Mouse (Mus musculus) kidney, embryonic 16.5 days (tissue): Measurements from ENCODE around the gene Etv6. TPM values are rescaled to one million over a fixed set of nuclear protein-coding genes. Genes with fewer than 3 reads are reported as not detected.

Experiments
- ATAC-seq: fragments of 200-750 bp; cut with Nextera tagmentation; 2 replicates; pipeline ENCODE4 v1.8.0; 2017; ENCODE audit warnings: moderate TSS enrichment; ENCODE audit not compliant: low FRiP score, low TSS enrichment
- H3K27ac ChIP-seq: fragments of 300-500 bp; sonication (generic); 2 replicates; pipeline ENCODE4 v1.5.1; 2014; ENCODE audit warnings: low read length
- H3K27me3 ChIP-seq: fragments of 300-500 bp; sonication (generic); 2 replicates; pipeline ENCODE4 v1.6.1; 2014; ENCODE audit warnings: low read length, control low read depth, mixed read lengths; ENCODE audit not compliant: insufficient read depth
- H3K36me3 ChIP-seq: fragments of 300-500 bp; sonication (generic); 2 replicates; pipeline ENCODE4 v1.6.1; 2014; ENCODE audit warnings: low read length, control low read depth, mixed read lengths; ENCODE audit not compliant: insufficient read depth
- H3K4me1 ChIP-seq: fragments of 300-500 bp; sonication (generic); 2 replicates; pipeline ENCODE4 v1.6.1; 2014; ENCODE audit warnings: low read length, control low read depth, mixed read lengths; ENCODE audit not compliant: insufficient read depth
- H3K4me2 ChIP-seq: fragments of 300-500 bp; sonication (generic); replicated peaks from 2 replicates; pipeline ENCODE4 v1.6.1; 2014; ENCODE audit warnings: low read depth, low read length
- H3K4me3 ChIP-seq: fragments of 300-500 bp; sonication (generic); 2 replicates; pipeline ENCODE4 v1.5.1; 2014; ENCODE audit warnings: mild to moderate bottlenecking, low read length
- H3K9ac ChIP-seq: fragments of 300-500 bp; sonication (generic); replicated peaks from 2 replicates; pipeline ENCODE4 v1.6.1; 2014; ENCODE audit warnings: low read length
- H3K9me3 ChIP-seq: fragments of 300-500 bp; sonication (generic); 2 replicates; pipeline ENCODE4 v1.6.1; 2016; ENCODE audit warnings: low read length, control low read depth
- WGBS: fragments of 180-500 bp; shearing (Covaris S2); extraction: QIAGEN DNeasy Blood & Tissue Kit; methylation state at CpG from one replicate; pipeline ENCODE4 v1.1.7; 2014; 5-methylcytosine and 5-hydroxymethylcytosine counted together
- polyA plus RNA-seq: library from polyadenylated mRNA; unstranded; fragments of >200 nt; fragmentation: Nextera tagmentation; extraction: Ambion mirVana; gene quantifications from 2 replicates; pipeline ENCODE4 v1.2.1, GENCODE M21; 2015

Etv6 gene
- polyA plus RNA-seq, 1 experiment from 2014 or later = 12.6 TPM

GRCm38 (mm10) chr6:134256369-134256768, 220.9 kb downstream of the Etv6 start:
- Histone ChIP-seq H3K36me3 (peaks cover 14% of the 10 kb centered on the region; the same call in 1 of the 2 replicates), H3K4me3 (no peak overlapping the region), H3K4me2 (no peak overlapping the region), H3K9me3 (peaks cover 4% of the 10 kb centered on the region), H3K27me3 (no peaks in the 10 kb centered on the region), H3K9ac (no peak overlapping the region), H3K27ac (no peak overlapping the region), H3K4me1 (no peaks in the 10 kb centered on the region)
- ATAC-seq = no peak; the same call in 1 of the 2 replicates
- 84% methylated on average over 3 of the region's 3 CpGs for WGBS

DNA sequence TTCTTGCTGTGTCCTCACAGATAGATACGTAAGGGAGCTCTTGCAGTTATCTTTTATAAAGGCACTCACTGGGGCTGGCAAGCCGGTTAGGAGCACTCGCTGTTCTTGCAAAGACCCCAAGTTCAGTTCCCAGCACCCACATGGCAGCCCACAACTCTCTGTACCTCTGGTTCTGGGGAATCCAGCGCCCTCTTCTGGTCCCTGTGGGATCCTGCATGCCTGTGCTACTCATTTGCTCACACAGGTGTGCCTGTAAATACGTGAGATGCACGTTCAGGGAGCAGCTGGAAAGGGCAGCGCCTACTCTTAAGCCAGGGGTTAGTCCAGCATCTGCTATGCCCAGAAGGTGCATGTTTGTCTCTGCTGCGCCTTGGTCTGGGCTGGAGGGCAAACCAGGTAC, 224.4 kb downstream of the Etv6 start:
- no peak for ATAC-seq
- Histone ChIP-seq H3K9ac (no peak overlapping the region), H3K27ac (no peak overlapping the region), H3K4me3 (no peak overlapping the region), H3K4me1 (0 out of 2 replicates have a peak, but pooled peaks cover 3% of the 10 kb centered on the region), H3K4me2 (no peak overlapping the region), H3K27me3 (no peaks in the 10 kb centered on the region), H3K36me3 (peaks cover 32% of the 10 kb centered on the region), H3K9me3 (peaks cover 6% of the 10 kb centered on the region)
- 92% methylated on average over 8 of the region's 8 CpGs for WGBS

DNA sequence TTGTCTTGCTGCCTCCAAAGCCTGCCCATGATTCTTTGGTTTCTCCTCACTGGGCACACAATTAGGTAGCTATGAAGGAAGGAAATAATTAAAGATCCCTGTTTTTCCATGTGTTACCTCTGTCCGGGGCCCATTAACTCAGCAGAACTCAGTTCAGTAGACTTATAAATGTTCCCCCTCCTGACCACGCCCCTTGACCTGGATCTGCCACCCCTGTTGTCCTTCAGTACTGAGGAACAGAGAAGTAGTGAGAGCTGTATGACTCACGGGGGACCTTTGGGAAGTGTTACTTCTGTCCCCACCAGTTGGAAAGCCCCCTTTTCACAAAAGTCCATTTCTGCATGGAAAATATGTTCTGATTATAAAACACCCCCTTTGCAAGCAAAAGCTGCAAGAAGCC, 226.4 kb downstream of the Etv6 start:
- H3K27me3 ChIP-seq = no peaks in the 10 kb centered on the region
- ATAC-seq = no peak
- peaks cover 49% of the 10 kb centered on the region for H3K36me3 ChIP-seq
- 0 out of 2 replicates have a peak, but pooled peaks cover 3% of the 10 kb centered on the region for H3K4me1 ChIP-seq
- H3K4me2 ChIP-seq = no peak overlapping the region
- H3K4me3 ChIP-seq = no peak overlapping the region
- no peak overlapping the region for H3K9ac ChIP-seq
- peaks cover 7% of the 10 kb centered on the region for H3K9me3 ChIP-seq
- 65% methylated on average over 3 of the region's 3 CpGs for WGBS
- H3K27ac ChIP-seq = no peak overlapping the region

- Histone ChIP-seq H3K9me3 (peaks cover 7% of the 10 kb centered on the region), H3K4me2 (no peak overlapping the region), H3K27me3 (no peaks in the 10 kb centered on the region), H3K27ac (no peak overlapping the region; the same call in 1 of the 2 replicates), H3K9ac (no peak overlapping the region), H3K4me3 (no peak overlapping the region), H3K36me3 (peaks cover 53% of the 10 kb centered on the region), H3K4me1 (0 out of 2 replicates have a peak, but pooled peaks cover 3% of the 10 kb centered on the region)
- WGBS = 87% methylated on average over 4 of the region's 4 CpGs
- ATAC-seq = no peak
Measured at GRCm38 (mm10) chr6:134262383-134262782, 226.9 kb downstream of the Etv6 start.

DNA sequence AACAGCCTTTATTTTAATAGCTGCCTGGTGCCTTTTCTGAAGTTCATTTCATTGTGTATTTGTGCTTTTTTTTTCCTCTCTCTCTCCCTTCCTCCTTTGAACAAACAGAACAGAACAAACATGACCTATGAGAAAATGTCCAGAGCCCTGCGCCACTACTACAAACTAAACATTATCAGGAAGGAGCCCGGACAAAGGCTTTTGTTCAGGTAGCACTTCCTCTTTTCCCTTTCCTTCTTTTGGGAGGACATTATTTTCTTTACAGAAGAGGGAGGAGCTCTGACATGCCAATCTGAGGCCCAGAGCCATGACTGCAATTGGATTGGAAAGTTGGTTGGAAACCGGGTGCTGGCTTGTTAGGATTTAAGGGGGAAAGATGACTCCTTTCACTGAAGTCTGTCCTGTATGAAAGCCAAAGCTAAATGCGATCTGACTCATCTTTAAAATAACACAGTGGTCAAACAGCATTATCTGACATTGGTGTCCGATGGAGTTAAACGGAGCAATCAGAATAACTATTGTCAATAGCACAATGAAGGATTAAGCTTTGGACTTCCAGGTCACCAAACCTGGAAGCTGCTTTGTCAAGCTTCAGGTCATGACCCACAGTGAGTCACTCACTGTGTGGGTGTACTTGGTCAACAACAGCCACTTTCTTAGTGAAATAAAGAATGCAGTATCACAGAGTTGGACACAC, 227.6 kb downstream of the Etv6 start:
- peaks cover 59% of the 10 kb centered on the region for H3K36me3 ChIP-seq
- H3K4me3 ChIP-seq = no peak overlapping the region
- H3K4me1 ChIP-seq = 0 out of 2 replicates have a peak, but pooled peaks cover 3% of the 10 kb centered on the region
- peaks cover 7% of the 10 kb centered on the region for H3K9me3 ChIP-seq
- no peak overlapping the region for H3K4me2 ChIP-seq
- H3K27me3 ChIP-seq = no peaks in the 10 kb centered on the region
- H3K27ac ChIP-seq = no peak overlapping the region
- H3K9ac ChIP-seq = no peak overlapping the region
- WGBS = 77% methylated on average over 6 of the region's 6 CpGs
- no peak for ATAC-seq

- no peaks in the 10 kb centered on the region for H3K9me3 ChIP-seq
- WGBS = 95% methylated on average over 2 of the region's 2 CpGs
- no peak overlapping the region for H3K4me2 ChIP-seq
- 0 out of 2 replicates have a peak, but pooled peaks cover 3% of the 10 kb centered on the region for H3K36me3 ChIP-seq
- no peak for ATAC-seq
- no peaks in the 10 kb centered on the region for H3K27me3 ChIP-seq
- H3K4me3 ChIP-seq = no peak overlapping the region
- H3K27ac ChIP-seq = no peak overlapping the region
- no peak overlapping the region for H3K9ac ChIP-seq
- no peaks in the 10 kb centered on the region for H3K4me1 ChIP-seq
Measured at GRCm38 (mm10) chr6:134273884-134274283, 238.4 kb downstream of the Etv6 start.

GRCm38 (mm10) chr6:134276954-134277353, 241.5 kb downstream of the Etv6 start:
- Histone ChIP-seq H3K9me3 (no peaks in the 10 kb centered on the region), H3K4me1 (no peaks in the 10 kb centered on the region), H3K4me2 (no peak overlapping the region), H3K36me3 (no peaks in the 10 kb centered on the region), H3K27ac (no peak overlapping the region), H3K9ac (no peak overlapping the region), H3K27me3 (0 out of 2 replicates have a peak, but pooled peaks cover 2% of the 10 kb centered on the region), H3K4me3 (no peak overlapping the region)
- ATAC-seq = no peak
- 67% methylated on average over 2 of the region's 2 CpGs for WGBS

GRCm38 (mm10) chr6:134282095-134282494, 246.6 kb downstream of the Etv6 start:
- Histone ChIP-seq H3K9ac (no peak overlapping the region), H3K36me3 (no peaks in the 10 kb centered on the region), H3K27me3 (0 out of 2 replicates have a peak, but pooled peaks cover 2% of the 10 kb centered on the region), H3K4me3 (no peak overlapping the region), H3K4me2 (no peak overlapping the region), H3K4me1 (no peaks in the 10 kb centered on the region), H3K9me3 (no peaks in the 10 kb centered on the region), H3K27ac (no peak overlapping the region)
- no peak for ATAC-seq
- 81% methylated on average over 3 of the region's 3 CpGs for WGBS

- Histone ChIP-seq H3K27me3 (no peaks in the 10 kb centered on the region), H3K9ac (no peak overlapping the region), H3K27ac (no peak overlapping the region), H3K4me2 (no peak overlapping the region), H3K36me3 (no peaks in the 10 kb centered on the region), H3K4me1 (no peaks in the 10 kb centered on the region), H3K4me3 (no peak overlapping the region), H3K9me3 (no peaks in the 10 kb centered on the region)
- ATAC-seq = no peak
- WGBS = 85% methylated on average over 3 of the region's 3 CpGs
Measured at GRCm38 (mm10) chr6:134291823-134292222, 256.3 kb downstream of the Etv6 start.

GRCm38 (mm10) chr6:134292404-134292803, 256.9 kb downstream of the Etv6 start:
- H3K9me3 ChIP-seq = no peaks in the 10 kb centered on the region
- no peak overlapping the region for H3K9ac ChIP-seq
- no peak overlapping the region for H3K4me2 ChIP-seq
- ATAC-seq = no peak
- no peak overlapping the region for H3K4me3 ChIP-seq
- no peaks in the 10 kb centered on the region for H3K4me1 ChIP-seq
- no peaks in the 10 kb centered on the region for H3K27me3 ChIP-seq
- no peaks in the 10 kb centered on the region for H3K36me3 ChIP-seq
- WGBS = 85% methylated on average over 5 of the region's 5 CpGs
- no peak overlapping the region for H3K27ac ChIP-seq
